Mouse (Mus musculus) olfactory bulb, adult 2 months (tissue): Measurements from ENCODE around the gene Col4a2. TPM values are rescaled to one million over a fixed set of nuclear protein-coding genes. Genes with fewer than 3 reads are reported as not detected.

ENCODE experiments used
- H3K27ac ChIP-seq: fragments of 200-500 bp; 2 replicates; pipeline ENCODE4 v1.5.1; 2012; ENCODE audit warnings: low read depth, low read length; ENCODE audit not compliant: insufficient read depth
- H3K4me1 ChIP-seq: fragments of 200-500 bp; 2 replicates; pipeline ENCODE4 v1.6.1; 2012; ENCODE audit warnings: low read length; ENCODE audit not compliant: control insufficient read depth, insufficient read depth
- H3K4me3 ChIP-seq: fragments of 200-500 bp; 2 replicates; pipeline ENCODE4 v1.5.1; 2012; ENCODE audit warnings: mild to moderate bottlenecking, low read depth, low read length, moderate library complexity; ENCODE audit not compliant: insufficient read depth
- CTCF ChIP-seq: fragments of 200-500 bp; IDR thresholded peaks from 2 replicates; pipeline ENCODE4 v1.5.1; 2012; ENCODE audit warnings: low read depth, mild to moderate bottlenecking, low read length, moderate library complexity; ENCODE audit not compliant: insufficient read depth
- POLR2A ChIP-seq: fragments of 200-500 bp; IDR thresholded peaks from 2 replicates; pipeline ENCODE4 v1.6.1; 2012; ENCODE audit warnings: mild to moderate bottlenecking, low read depth, low read length, moderate library complexity; ENCODE audit not compliant: insufficient read depth
- WGBS: fragments of 180-500 bp; shearing (Covaris S2); methylation state at CpG from one replicate; pipeline ENCODE4 v1.1.7; 2018; 5-methylcytosine and 5-hydroxymethylcytosine counted together
- polyA plus RNA-seq: library from polyadenylated mRNA; stranded (reverse); fragments of >200 nt; gene quantifications from 2 replicates; pipeline ENCODE4 v1.2.4, GENCODE M21; 2012; ENCODE audit warnings: low replicate concordance; ENCODE audit not compliant: missing spikeins, insufficient read depth, insufficient read length

Gene Col4a2
- polyA plus RNA-seq, 1 experiment, result not detected

- WGBS, result 43% methylated on average over 8 of the region's 8 CpGs
- H3K27ac ChIP-seq, result no peak overlapping the region
- no peak overlapping the region for H3K4me3 ChIP-seq
- peaks cover 19% of the 10 kb centered on the region for H3K4me1 ChIP-seq
- no peak for TF ChIP-seq POLR2A
- no peak for TF ChIP-seq CTCF
Observed at GRCm38 (mm10) chr8:11450184-11451113, 137.8 kb downstream of the Col4a2 start.

- peak overlapping the region; percentile 49; the same call in 1 of the 2 replicates for H3K27ac ChIP-seq
- peaks cover 19% of the 10 kb centered on the region for H3K4me1 ChIP-seq
- TF ChIP-seq POLR2A (no peak), CTCF (no peak)
- WGBS, result 95% methylated on average over 1 of the region's 1 CpGs
- H3K4me3 ChIP-seq, result no peak overlapping the region
Observed at GRCm38 (mm10) chr8:11452152-11452551, 139.5 kb downstream of the Col4a2 start.

DNA sequence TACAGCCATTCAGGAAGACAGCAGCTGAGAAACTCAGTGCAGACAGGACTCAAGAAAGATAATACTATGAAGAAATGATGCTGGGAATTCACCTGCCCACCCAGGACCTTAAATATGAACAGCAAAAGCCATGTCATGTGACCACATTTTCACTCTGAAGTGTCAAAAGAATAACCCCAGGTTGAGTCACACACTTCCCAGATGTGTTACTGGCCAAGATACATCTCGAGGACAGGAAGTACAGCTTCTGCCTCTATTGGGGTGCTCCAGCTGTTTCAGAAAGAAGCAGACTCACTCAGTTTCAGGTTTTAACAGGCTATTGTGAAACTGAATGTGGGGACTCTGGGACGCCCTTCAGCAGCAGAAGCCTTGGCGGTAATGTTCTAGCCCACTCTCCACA, 140.0 kb downstream of the Col4a2 start:
- 35% methylated on average over 3 of the region's 3 CpGs for WGBS

DNA sequence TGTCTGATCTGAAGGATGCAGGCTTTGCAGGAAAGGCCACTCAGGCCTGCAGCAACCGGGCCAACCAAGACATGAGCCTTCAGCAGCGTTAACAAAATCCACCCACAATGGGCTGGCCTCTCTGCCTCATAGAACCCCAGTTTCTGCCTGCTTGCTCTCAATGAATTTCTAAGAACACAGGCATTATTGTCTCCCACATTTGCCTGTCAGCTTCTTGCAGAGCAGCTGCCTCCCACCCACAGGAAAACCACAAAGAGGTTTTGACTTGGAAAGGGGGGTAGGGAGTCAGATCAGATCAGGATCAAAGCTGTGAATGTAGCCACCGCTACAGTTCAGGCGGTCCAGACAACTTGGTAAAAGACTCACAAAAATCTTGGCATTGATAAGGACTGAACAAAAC, 140.4 kb downstream of the Col4a2 start:
- H3K27ac ChIP-seq, result peak overlapping the region; percentile 49; the same call in 1 of the 2 replicates
- 22% methylated on average over 4 of the region's 4 CpGs for WGBS
- TF ChIP-seq POLR2A (no peak), CTCF (no peak)
- no peak overlapping the region for H3K4me3 ChIP-seq
- H3K4me1 ChIP-seq, result peaks cover 19% of the 10 kb centered on the region

More for the DNA sequence above, 140.0 kb downstream of the Col4a2 start:
- Histone ChIP-seq H3K27ac (peak overlapping the region; percentile 49; the same call in 1 of the 2 replicates), H3K4me1 (peaks cover 19% of the 10 kb centered on the region), H3K4me3 (no peak overlapping the region)
- TF ChIP-seq POLR2A, result no peak
- TF ChIP-seq CTCF, result no peak

DNA sequence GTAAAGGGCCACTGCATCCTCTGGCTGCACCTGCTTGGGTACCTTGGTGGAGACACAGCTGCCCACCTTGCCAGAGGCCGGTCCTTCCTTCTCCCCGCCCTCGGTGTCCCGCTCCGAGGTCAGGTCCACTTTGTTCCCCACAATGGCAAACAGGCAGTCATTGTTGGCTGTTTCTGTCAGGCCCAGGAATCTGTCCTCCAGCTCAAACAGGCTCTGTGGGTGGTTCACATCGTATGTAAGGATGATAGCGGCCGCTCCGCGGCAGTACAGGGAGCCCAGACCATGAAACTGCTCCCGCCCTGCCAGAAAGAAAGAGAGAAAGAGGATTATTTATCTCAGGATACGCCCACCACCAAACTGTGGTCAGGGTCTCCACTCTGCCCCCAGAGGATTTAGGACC, 141.6 kb downstream of the Col4a2 start:
- TF ChIP-seq CTCF, result no peak
- no peak for TF ChIP-seq POLR2A
- H3K4me3 ChIP-seq, result no peak overlapping the region
- H3K27ac ChIP-seq, result no peak overlapping the region
- WGBS, result 55% methylated on average over 12 of the region's 12 CpGs
- peaks cover 19% of the 10 kb centered on the region for H3K4me1 ChIP-seq

GRCm38 (mm10) chr8:11457278-11457677, 144.7 kb downstream of the Col4a2 start:
- TF ChIP-seq POLR2A, result no peak
- no peak for TF ChIP-seq CTCF
- WGBS, result 76% methylated on average over 3 of the region's 3 CpGs
- Histone ChIP-seq H3K4me1 (peaks cover 16% of the 10 kb centered on the region), H3K27ac (peak overlapping the region; percentile 18; the same call in 1 of the 2 replicates), H3K4me3 (no peak overlapping the region)

GRCm38 (mm10) chr8:11457981-11458836, 145.6 kb downstream of the Col4a2 start:
- WGBS, result 51% methylated on average over 12 of the region's 12 CpGs
- TF ChIP-seq POLR2A (no peak), CTCF (no peak)
- Histone ChIP-seq H3K4me3 (no peak overlapping the region), H3K27ac (no peak overlapping the region), H3K4me1 (peaks cover 11% of the 10 kb centered on the region)

DNA sequence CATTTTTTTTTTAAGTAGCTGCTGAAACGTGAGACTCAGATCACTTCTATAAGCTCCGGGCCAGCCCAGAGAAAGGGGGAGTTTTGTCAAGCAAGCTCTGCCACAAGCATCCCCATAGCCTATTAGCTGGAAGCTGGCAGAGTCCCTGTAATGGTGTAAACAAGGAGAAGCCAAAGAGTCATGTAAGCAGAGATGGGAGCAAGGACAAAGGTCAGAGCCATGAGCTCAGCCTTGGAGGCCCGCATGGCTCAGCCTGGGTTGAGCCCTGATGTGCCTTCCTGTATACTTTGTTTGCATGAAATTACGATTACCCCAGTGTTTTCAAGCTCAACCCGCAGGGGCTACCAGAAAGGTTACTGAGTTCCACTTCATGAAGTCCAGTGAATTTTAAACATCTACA, 146.4 kb downstream of the Col4a2 start:
- WGBS, result 68% methylated on average over 5 of the region's 5 CpGs

DNA sequence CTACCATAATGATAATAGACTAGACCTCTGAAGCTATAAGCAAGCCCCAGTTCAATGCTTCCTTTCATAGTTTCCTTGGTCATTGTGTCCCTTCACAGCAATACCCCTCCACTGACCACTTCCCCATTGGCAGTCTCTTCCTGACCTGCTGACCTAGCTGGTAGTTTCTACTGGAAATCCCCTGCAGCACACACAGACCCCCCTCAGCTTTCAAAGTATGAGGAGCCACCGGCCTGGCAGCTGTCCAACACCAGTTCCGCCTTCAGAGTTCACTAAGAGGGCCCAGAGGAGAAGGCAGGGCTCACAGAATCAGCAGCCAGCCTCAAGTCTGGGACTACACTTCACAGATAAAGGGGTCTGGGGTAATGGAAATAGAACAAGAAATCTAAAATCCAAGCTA, 148.3 kb downstream of the Col4a2 start:
- no peak overlapping the region for H3K4me3 ChIP-seq
- 50% methylated on average over 2 of the region's 2 CpGs for WGBS
- no peak overlapping the region for H3K27ac ChIP-seq
- H3K4me1 ChIP-seq, result 0 out of 2 replicates have a peak, but pooled peaks cover 3% of the 10 kb centered on the region
- TF ChIP-seq POLR2A (no peak), CTCF (no peak)

More for the DNA sequence above, 146.4 kb downstream of the Col4a2 start:
- Histone ChIP-seq H3K4me1 (peaks cover 6% of the 10 kb centered on the region), H3K4me3 (no peak overlapping the region), H3K27ac (no peak overlapping the region)
- TF ChIP-seq POLR2A, result no peak
